Mouse (Mus musculus) neutrophil, adult 5-6 weeks (primary cell): ENCODE results near the gene Lcmt1. TPM values are rescaled to one million over a fixed set of nuclear protein-coding genes. Genes with fewer than 3 reads are reported as not detected.
A peak's percentile ranks its signal among the peaks of the same experiment; 100 is the strongest.

Experiments
- ATAC-seq: fragments of 151-379, 151-347 bp; 2 replicates; pipeline ENCODE4 v1.8.0; 2017; ENCODE audit warnings: mild to moderate bottlenecking, moderate TSS enrichment; ENCODE audit not compliant: insufficient number of reproducible peaks, poor library complexity, low FRiP score, severe bottlenecking; ENCODE audit errors: extremely low read depth
- total RNA-seq: library from RNA; stranded (forward); fragments of 200-1000 nt; gene quantifications from 2 replicates; pipeline ENCODE4 v1.2.3, GENCODE M21; 2017

Lcmt1 gene
- total RNA-seq, 1 experiment from 2014 or later, result 11.1 TPM

DNA sequence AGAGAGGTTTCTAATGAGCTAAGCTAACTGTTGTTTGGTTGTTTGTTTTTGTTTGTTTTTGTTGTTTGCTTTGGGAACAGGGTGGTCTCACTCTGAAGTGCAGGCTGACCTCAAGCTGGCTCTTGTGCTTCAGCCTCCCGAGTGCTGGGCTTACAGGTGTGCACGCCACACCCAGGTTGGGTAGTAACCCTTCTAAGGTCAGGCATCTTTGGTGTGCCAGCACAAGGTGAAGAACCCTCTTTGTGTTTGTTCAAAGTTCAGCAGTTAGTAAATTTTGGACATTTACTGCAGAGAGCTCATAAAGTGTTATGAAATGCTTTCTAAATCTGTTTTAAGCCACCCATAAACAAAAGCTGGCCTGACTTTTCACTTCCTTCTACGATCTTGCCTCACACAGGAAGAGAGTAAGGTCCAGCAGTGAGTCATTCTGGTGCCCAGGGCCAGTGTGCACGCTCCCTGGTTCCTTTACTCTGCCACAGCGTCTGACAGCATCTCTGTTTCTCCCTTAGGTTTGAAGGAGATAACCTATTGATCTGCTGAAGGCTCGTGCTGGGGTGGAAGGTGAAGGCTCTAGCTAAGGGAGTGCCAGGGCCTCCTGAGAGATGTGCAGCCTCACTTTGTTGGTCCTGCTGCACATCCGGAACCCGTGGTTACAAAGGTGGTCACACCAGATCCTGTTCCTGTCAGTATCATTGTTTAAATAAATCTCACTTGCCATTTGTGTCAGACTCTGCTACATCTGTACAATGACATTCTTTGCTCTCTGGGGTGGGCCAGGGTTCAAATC is 60.2 kb downstream of the Lcmt1 start:
- peak; percentile 98 for ATAC-seq

- no peak for ATAC-seq
Measured at GRCm38 (mm10) chr7:123430411-123430705, 60.8 kb downstream of the Lcmt1 start.

GRCm38 (mm10) chr7:123431206-123431605 is 61.6 kb downstream of the Lcmt1 start:
- no peak for ATAC-seq

DNA sequence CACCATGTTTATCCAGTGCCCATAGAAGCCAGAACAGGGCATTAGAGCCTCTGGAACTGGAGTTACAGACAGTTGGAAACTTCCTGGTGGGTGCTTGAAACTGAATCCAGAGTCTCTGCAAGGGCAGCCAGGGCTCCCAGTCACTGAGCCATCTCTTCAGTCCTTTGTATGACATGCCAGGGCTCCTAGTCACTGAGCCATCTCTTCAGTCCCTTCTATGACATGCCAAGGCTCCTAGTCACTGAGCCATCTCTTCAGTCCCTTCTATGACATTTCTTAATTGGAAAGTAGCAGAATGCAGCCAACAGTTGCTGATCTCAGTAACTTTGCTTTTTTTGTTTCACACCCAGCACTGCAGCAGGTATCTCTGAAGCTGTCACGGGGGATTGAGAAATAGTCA is 72.5 kb downstream of the Lcmt1 start:
- no peak for ATAC-seq

DNA sequence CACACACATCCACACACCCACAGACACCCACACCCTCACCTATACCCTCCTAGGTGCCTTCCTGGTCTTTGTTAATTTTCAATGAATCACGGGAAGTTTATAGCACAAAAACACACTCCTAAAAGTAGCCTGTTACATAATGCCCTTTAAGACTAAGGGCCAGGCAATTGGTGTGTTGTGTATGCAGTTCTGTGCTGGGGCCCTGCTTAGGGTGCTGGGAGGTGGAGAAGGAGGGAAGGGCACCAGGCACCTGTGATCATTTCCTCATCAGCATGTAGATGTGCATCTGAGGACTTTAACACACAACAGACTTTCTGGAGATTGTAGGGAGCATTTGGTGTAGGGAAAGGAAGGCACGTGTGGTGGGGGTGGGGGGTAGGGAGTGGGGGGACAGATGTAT is 79.2 kb downstream of the Lcmt1 start:
- no peak for ATAC-seq

- ATAC-seq, result no peak
Measured at GRCm38 (mm10) chr7:123449676-123450075, 80.1 kb downstream of the Lcmt1 start.

- no peak for ATAC-seq
Measured at GRCm38 (mm10) chr7:123450515-123450914, 80.9 kb downstream of the Lcmt1 start.

DNA sequence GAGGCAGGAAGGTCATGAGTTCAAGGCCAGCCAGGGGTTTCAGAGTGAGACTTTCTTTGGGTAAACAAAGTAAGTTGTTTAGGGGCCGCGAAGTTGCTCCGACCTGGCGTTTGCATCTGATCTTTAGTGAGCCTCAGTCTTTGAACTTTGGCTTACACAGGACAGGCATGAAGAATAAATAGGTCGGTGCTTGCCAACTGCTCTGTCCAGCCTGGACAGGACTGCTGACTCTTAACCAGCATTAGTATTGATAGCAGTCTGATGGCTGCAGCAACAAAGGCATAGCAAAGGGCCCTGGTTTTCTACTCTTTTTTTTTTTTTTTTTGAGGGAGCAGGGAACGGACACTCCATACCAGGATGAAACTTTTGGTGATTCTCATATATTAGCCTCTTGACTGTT is 83.0 kb downstream of the Lcmt1 start:
- ATAC-seq, result no peak

DNA sequence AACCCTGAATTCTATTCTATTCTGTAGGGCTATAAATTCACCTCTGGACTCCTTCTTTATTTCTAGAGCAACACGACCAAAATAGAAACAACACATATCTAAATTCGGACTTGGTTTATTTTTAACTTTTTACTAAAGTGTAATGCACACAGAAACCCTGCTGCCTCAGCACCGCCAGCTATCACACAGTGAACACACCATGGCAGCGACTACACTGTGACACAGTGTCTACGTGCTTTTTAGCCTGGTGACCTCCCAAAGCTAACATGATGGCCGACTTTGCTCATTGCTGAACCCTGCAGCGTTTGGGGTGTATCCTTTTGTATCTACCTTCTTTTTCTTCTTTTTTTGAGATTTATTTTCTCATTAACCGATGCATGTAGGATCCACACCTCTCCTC is 83.5 kb downstream of the Lcmt1 start:
- no peak for ATAC-seq

- ATAC-seq, result 0 out of 2 replicates have a peak, but pooled peaks have one; percentile 26
Measured at GRCm38 (mm10) chr7:123455088-123455487, 85.5 kb downstream of the Lcmt1 start.

DNA sequence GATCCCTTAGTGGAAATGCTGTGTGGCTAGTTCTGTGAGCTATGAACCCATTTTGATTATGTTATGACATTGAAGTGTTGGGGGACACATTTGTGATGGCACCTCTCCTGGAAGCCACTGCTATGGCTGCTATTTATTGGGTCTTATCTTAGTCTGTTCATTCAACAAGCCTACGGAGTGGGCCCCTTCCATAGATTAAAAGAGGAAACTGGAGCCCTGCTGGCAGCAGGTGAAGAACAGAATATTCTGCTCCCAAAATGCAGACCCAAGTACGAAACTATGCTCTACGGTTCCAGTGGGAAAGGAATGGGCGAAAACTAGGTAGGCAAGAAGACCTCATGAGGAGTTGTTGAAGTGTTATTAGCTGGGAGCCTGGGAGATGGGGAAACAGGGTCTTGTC is 88.7 kb downstream of the Lcmt1 start:
- no peak for ATAC-seq

GRCm38 (mm10) chr7:123459247-123459646 is 89.7 kb downstream of the Lcmt1 start:
- no peak for ATAC-seq

DNA sequence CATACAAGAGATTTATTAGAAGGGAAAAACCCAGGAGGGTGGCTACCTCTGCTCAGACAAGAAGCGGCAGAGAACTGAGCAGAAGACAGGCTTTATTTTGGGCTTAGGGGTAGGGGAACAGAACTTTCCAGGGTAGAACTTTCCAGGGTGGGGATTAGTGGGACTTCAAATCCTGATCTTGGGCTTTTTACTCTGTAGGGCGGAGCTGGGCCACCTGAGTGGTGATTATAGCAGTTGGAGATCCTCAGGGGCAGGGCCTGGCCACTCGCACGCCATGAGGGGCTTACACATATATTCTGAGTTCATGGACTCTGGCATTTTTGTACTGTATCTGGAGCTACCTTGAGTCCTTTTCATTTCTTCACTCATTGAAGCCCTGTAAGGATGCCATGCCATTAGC is 91.7 kb downstream of the Lcmt1 start:
- ATAC-seq, result no peak

GRCm38 (mm10) chr7:123462070-123462501 is 92.5 kb downstream of the Lcmt1 start, which contains the start of gene Aqp8:
Gene Aqp8 (plus strand): TSS chr7:123462291.
- ATAC-seq, result no peak

DNA sequence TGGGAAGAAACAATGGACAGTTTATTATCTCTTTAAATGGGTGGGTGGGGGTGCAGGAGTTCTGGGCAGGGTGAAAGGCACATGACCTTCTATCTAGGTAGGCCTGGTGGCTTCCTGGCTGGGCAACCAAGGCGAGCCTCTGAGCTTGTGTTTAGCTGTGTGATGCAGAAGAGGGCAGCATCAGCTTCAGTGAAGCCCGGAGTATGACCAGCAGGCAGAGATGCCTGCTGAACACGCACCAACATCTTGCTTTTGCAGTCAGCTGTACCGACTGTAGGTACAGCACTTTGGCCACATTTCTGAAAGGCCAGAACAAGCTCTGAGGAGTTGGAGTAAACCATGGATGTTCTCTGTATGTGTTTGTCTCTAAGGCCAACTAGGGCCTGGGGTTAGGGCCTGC is 94.0 kb downstream of the Lcmt1 start:
- no peak for ATAC-seq

DNA sequence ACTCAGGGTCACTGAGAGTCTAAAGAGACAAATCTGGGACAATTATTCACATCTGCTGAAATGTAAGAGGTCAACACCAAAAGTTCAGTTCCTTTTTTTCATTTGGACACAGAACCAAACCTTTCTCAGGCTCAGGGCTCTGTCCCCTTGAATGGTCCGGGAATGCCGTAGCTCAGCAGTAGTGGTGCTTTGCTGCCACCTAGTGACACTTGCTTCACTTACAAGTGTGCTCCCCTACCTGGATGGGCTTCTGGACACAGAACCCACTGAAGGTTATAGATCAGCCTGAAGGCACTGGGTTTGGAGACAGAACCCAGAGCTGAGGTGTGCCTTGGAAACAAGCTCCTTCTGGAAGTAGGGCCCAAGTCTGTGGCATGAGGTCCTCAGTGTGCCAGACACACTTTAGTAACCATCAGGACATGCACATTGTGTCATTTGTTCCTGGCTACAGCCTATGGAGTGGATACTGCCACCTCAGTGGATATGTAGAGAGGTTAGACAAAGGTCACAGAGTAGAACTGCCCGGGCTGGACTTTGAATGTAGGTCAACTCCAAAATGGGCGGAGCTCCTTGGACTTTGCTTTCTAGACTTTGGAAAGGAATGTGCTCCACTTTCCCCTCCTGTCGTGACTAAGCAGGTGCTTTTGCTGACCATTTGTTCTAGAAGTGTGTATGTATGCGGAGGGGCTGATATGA is 96.3 kb downstream of the Lcmt1 start:
- ATAC-seq, result peak; percentile 70

GRCm38 (mm10) chr7:123467961-123468360 is 98.4 kb downstream of the Lcmt1 start:
- no peak for ATAC-seq
